Mouse (Mus musculus) retina, postnatal 7 days (tissue): ENCODE data around the gene Tmem115.
A peak's percentile ranks its signal among the peaks of the same experiment; 100 is the strongest.
"Not testable (repeated sequence)": the region's sequence is repeated elsewhere in the genome, so short reads cannot be mapped to it uniquely, and the experiment has no call there.

Source experiments
- DNase-seq: peaks from one replicate; pipeline ENCODE4 v3.0.0-alpha.2; 2012; ENCODE audit warnings: low read depth, low spot score

The Tmem115 gene

DNA sequence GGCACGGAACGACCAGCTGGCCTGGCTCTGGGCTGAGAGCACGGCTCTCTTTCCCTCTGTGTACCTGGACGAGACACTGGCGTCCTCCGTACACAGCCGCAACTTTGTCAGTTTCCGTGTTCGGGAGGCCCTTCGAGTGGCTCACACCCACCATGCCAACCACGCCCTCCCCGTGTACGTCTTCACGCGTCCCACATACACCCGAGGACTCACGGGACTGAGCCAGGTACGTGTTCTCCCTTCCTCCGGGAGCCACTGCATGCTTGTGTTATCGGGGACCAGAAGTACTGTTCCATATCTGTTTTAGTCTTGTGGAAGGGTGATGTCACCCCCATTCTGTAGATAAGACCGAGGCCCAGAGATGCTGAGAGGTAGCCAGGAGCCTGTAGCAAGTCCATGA, 37.1 kb downstream of the Tmem115 start:
- DNase-seq: no peak

DNA sequence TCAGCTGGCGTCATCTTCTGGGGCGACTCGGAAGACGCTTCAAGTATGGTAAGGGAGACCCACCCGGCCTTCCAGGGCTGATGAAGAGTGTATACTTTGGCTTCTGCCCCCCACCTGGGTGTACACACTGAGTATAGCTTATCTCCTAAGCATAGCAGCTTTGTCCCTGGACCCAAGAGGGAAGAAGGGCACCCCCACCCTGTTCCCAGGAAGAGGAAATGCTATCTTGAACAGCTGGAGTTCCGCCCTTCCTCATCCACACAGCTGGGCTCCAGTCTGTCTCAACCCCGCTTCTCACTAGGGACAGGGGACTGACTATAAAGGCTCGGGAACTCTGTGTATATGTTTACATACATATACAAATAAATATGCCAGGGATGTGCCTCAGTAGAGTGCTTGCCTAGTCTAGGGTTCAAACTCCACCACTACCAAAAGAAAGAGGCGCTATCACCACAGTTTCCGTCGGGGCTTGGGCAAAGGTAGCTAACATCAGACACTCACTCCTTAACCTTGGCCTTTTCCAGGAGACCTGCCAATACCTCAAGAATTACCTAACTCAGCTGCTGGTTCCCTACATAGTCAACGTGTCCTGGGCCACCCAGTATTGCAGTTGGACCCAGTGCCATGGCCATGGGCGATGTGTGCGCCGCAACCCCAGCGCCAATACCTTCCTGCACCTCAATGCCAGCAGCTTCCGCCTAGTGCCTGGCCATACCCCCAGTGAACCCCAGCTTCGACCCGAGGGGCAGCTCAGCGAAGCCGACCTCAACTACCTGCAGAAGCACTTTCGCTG, 38.0 kb downstream of the Tmem115 start:
- DNase-seq: no peak

DNA sequence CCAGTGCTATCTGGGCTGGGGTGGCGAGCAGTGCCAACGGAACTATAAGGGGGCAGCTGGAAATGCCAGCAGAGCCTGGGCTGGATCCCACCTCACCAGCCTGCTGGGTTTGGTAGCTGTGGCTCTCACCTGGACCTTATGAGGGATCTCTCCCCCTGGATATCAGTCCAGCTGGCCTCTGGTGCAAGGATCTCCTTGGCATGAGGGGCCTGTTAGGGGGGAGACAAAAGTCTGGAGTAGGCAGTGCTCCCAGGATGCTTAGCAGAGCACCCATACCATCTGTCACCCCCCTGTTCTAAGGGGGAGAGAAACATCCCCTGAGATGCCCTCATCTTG, 38.5 kb downstream of the Tmem115 start:
- DNase-seq: no peak

DNA sequence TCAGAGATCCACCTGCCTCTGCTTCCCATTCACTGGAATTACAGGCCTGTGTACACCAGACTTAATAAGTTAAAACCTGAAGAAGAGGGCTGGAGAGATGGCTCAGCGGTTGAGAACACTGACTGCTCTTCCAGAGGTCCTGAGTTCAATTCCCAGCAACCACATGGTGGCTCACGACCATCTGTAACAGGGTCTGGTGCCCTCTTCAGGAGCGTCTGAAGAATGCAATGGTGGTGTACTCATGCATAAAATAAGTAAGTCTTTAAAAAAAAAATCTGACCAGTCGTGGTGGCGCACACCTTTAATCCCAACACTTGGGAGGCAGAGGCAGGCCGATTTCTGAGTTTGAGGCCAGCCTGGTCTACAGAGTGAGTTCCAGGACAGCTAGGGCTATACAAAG, 40.0 kb downstream of the Tmem115 start:
- not testable (repeated sequence) for DNase-seq

DNA sequence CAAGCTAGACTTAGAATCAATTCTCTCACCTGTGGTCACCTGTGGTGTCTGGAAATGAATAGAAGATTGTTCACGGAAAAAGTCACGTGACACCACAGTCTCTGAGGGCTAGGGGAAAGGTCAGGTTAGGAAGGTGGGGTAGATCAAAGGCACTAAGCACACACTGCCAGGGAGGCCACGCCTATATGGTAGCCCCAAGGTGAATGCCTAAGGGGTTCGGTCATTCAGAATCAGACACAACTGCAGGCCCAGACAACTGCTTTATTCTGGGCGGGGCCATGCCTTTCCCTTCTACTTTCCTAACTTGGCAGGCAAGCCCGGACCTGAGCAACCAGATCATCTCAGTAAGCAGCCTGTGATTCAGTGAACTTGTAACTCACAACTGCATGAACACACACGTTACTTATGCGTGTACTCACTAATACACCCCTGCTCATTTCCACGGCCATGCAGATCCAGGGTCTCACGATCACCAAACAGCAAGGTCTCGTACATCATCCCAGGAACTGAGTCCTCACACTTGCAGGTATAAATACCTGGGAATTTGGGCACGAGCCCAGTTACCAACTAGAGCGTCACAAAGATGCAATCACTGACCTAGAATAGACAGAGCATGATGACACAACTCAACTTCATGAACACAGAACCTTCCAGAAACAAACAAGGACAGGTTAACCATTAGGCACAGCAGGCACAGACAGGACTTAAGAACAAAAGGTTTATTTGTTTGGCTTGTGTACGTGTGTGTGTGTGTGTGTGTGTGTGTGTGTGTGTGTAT, 42.0 kb downstream of the Tmem115 start:
- DNase-seq: no peak

DNA sequence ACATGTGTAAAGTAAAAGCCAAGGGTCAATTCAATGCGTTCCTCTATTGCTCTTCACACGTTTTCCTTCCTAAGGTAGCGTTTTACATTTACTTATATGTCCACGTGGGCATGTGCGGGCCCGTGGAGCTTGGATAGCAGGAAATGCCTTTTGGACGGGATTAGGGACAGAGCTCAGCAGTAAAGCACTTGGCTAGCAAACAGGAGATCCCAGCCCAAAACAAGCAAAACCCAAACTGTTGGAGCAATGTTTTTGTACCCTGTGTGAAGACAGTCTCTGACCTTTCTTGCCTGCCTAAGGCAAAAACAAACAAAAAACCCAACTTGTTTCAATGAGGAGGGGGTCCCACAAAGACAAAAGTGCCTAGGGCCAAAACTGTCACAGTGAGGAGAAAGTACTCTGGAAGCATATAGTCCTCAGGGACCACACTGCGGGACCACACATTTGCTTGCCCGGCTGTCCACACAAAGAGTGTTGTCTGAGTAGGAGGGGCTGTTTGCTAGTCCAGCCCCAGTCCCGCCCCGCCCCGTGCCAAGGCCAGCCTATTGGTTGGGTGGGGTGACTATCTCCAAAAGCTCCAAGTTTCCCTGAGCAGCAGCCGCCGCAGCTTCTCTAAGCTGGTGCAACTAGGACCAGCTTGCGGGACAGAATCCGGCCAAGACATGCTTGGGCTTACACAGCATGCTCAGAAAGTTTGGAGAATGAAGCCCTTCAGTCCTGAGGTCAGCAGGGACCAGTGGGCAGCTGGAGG, 42.8 kb downstream of the Tmem115 start, which contains the start of gene Hyal1:
Hyal1 (plus strand) TSS at position 571 of the 751 bp plus-strand sequence.
- DNase-seq: no peak

DNA sequence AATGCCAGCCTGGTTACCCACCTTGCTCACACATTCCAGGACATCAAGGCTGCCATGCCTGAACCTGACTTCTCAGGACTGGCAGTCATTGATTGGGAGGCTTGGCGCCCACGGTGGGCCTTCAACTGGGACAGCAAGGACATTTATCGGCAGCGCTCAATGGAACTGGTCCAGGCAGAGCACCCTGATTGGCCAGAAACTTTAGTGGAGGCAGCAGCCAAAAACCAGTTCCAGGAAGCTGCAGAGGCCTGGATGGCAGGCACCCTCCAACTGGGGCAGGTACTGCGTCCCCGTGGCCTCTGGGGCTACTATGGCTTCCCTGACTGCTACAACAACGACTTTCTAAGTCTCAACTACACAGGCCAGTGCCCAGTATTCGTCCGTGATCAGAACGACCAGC, 44.1 kb downstream of the Tmem115 start:
- DNase-seq: no peak

DNA sequence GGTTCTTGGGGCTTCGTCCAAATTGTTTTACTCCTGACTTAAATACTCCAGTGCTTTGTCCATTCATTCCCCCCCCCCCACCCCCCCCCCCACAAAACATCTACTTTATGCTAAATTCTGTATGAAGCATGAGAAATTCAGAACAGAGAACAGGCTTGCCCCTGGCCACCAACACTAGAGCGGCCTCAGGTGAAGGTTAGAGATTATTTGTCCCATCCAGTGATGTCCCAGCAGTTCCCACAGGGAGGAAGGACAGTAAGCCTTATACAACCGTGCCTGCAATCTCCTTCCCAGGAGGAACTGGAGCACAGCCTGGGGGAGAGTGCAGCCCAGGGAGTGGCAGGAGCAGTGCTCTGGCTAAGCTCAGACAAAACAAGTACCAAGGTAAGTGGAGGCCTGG, 44.8 kb downstream of the Tmem115 start, which contains the start of gene Naa80:
Naa80 (plus strand) TSS at position 301 of the 400 bp plus-strand sequence.
- DNase-seq: no peak

DNA sequence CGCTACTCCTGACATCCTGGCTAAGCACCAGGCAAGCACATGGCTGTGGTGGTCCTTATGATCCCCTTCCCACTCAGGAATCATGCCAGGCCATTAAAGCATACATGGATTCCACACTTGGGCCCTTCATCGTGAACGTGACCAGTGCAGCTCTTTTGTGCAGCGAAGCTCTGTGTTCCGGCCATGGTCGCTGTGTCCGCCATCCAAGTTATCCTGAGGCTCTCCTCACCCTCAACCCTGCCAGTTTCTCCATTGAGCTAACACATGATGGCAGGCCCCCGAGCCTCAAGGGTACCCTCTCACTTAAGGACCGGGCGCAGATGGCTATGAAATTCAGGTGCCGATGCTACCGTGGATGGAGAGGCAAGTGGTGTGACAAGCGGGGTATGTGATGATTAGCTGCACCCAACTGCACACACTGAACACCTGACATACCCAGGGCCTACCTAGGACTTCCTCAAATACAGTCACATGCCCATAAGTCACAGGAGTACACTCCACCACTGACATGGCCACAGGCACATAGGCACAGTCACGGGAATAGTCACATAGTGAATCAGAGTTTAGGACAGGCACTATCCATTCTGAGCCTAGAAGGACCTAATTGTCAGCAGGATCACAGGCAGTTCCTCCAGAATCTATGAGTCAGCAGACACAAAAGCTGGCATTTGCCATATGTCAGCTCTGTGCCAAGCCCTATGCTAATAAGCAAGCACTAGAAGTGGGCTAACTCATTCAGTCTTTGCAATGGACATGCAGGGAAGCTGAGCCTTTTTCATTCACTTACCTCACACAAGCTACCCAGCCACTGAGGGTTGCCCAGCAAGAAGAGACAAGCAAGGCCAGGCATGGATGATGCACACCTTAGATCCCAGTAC, 45.5 kb downstream of the Tmem115 start:
- no peak for DNase-seq

DNA sequence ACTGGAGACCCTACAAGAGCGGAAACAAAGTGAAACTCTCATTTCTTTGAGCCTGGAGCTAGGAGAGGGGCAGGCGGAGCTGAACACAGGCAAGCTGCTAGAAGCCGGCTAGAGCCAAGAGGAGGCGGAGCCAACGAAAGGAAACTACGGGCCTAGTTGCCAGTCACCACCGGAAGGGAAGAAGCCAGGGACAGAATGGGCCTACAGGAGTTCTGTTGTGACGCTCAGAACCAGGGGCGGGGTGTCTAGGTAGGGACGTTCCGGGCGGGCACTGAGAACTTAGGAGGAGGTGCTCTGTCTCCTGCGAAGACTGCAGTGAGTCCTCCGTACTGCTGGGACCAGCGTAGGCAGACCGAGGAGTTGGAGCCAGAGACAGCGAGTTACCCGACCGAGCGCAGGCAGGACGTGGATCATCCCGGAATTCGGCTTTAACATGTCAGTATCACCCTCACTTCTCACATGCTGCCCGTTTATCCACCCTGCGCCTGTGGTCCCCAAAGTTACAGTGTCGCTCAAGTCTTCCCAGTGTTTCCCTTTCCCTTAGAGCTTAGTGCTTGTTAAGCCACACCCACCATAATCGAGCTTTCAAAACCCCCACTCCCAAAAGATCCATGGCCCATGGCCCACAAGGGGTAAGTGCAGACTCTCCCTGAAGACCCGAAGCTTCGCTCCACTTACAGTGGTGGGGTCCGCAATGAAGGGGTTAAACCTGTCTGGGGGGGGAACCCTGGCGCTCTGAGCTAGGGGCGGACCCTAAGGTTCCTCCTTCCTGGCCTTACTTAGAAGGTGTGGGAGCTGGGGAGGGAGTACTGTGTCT, 47.0 kb downstream of the Tmem115 start, which contains the start of gene Hyal3:
Hyal3 (plus strand) TSS at position 318 of the 817 bp plus-strand sequence.
- DNase-seq: no peak

DNA sequence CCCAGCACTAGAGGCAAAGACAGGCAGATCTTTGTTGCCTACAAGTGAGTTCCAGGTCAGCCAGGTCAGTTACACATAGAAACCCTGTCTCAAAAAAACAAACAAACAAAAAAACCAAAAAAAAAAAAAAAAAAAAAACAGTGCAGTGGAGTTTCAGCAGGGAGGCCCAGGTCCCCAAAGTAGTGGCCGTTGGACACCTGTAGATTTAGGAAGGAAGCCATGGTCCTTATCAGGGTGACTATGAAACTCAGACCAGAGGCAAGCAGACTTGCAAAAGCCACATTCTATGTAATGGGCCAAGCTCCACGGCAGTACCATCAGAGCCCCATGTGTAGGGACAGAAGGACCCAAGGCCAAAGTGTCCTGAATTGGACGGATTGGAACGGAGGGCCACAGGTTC, 47.8 kb downstream of the Tmem115 start:
- no peak for DNase-seq

DNA sequence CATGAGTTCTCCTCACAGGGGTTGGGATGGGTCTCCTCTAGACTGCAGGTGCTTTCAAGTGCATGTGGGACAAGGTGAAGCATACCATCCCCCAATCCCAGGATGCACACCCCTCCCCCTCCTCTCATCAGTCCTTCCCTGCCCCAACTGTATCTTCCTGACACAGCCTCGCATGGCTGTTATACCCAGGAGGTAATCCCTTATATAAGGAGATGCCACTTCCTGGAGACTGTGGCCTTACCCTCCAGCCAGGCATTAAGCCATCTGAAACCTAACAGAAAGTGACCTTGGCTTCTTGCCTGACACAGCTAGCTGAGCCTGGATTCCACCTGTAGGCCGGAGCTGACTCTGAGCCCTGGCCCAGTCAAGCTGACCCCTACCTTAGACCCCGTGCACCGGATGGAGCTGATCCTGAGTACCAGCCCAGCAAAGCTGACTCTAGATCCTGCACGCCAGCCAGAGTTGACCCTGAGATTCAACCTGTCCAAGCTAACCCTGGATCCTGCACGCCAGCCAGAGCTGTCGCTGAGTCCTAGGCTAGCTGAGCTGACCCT, 48.8 kb downstream of the Tmem115 start:
- no peak for DNase-seq

DNA sequence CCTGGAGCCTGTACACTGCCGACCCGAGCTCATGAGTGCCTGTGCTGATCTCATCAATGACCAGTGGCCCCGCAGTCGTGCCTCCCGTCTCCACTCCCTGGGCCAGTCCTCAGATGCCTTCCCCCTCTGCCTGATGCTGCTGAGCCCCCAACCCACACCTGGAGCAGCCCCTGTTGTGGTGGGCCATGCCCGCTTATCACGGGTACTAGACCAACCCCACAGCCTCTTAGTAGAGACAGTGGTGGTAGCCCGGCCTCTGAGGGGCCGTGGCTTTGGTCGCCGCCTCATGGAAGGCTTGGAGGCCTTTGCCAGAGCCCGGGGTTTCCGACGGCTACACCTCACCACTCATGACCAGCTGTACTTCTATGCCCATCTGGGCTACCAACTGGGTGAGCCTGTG, 49.4 kb downstream of the Tmem115 start:
- DNase-seq: no peak

DNA sequence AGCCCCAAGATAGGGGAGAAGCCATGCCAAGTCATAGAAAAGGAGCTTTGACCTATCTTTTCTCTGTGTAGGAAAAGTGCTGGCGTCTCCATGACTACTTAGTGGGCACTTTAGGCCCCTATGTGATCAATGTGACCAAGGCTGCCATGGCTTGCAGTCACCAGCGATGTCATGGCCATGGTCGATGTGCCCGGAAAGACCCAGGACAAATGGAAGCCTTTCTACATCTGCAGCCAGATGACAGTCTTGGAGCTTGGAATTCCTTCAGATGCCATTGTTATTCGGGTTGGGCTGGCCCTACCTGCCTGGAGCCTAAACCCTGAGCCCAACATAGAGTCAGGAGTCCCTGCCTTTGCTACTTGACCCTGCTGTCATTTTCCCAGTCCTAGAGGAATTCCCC, 52.8 kb downstream of the Tmem115 start:
- DNase-seq: no peak

DNA sequence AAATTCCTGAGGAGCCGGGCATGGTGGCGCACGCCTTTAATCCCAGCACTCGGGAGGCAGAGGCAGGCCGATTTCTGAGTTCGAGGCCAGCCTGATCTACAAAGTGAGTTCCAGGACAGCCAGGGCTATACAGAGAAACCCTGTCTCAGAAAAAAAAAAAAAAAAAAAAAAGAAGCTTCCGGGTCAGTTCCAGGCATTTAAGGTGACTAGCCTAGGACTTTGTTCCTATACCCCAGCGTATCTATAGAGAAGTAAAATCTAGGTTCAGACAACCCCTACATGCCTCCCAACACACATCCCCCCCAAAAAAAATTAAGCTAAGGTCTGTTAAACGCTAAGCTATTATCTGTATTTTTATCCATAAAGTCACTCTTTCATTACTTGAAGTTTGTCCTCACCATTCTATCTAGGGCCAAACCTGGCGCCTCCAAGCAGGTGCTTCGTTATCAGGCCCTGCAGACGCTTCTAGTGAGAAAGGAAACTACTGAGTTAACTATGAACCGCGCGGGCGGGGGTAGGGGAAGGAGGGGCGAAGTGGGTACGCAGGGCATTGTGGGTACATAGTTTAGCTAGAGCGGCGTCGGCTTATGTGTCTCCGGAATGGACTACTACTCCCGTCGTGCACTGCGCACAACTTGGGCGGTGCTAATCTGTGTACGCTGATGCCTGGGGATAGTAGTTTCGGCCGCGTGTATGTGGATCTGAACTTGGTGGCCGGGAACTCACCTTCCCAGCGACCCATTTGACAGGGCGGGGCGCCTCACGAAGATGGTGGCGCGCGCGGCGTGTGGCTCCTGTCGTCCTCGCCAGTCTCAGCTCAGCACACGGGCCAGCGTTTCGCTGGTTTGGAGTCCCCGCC, 53.5 kb downstream of the Tmem115 start, which contains the start of gene Ifrd2:
Ifrd2 (plus strand) TSS at position 669 of the 859 bp plus-strand sequence.
- DNase-seq: peak; percentile 95

DNA sequence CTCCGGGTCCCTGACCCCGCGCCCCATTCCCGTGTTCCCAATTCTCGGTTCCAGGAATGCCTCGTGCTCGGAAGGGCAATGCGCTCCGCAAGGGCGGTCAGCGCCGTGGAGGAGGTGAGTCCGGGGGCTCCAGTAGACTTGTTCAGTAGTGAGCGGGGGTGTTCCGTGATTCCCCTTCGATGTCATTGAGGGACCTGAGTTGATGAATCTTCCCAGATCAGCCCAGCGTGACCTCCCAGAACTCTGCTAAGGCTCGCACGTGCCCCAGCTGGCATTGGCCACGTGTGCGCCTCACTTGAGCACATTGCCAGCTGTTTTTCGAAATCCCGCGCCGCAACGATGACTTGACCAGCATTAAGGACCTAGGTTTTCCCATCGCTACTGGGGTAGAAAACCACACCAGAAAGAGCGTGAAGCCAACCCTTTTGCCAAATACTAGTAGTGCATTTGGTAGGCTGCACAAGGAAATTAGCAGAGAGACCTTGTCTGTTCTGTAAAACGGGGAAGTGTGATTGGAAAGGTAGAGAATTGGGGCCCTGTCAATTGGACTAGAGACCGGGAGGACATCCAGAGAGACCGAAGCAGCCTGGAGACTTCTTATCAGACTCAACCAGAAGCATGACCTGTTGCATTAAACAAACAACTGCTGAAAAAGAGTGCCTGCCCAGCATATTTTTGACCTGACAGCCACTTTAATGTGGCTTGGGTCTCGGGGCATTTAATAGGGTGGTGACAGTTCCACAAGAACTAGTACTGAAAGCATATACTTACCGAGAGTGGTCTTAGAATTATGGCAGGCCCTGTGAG, 54.3 kb downstream of the Tmem115 start:
- DNase-seq: no peak
